Mouse (Mus musculus) activated CD4-positive, CD25-positive, alpha-beta regulatory T cell, adult 4 months (primary cell): ENCODE results near the gene Bin2. TPM values are rescaled to one million over a fixed set of nuclear protein-coding genes. Genes with fewer than 3 reads are reported as not detected.
A peak's percentile ranks its signal among the peaks of the same experiment; 100 is the strongest.
"Not testable (repeated sequence)": the region's sequence is repeated elsewhere in the genome, so short reads cannot be mapped to it uniquely, and the experiment has no call there.

Experiments used
- ATAC-seq: one replicate; pipeline ENCODE4 v1.8.0; 2017
- polyA plus RNA-seq, 2 experiments: library from polyadenylated mRNA; unstranded; fragments of 100-300 nt; shearing (Covaris generic); gene quantifications; one replicate each; pipeline ENCODE4 v1.2.1; 2017

Bin2 gene
- polyA plus RNA-seq, 2 experiments from 2014 or later = 348 to 423 TPM

- ATAC-seq = peak; percentile 68
These were observed 54.1 kb downstream of the Bin2 start, which contains the start of gene Dazap2 for GRCm38 (mm10) chr15:100614996-100615824. TSS of gene Dazap2 (plus strand) at chr15:100615349.

GRCm38 (mm10) chr15:100614218-100614995, 54.9 kb downstream of the Bin2 start:
- ATAC-seq = peak; percentile 13

- ATAC-seq = no peak
These were observed 55.8 kb downstream of the Bin2 start for GRCm38 (mm10) chr15:100613584-100613983.

GRCm38 (mm10) chr15:100612432-100612831, 56.9 kb downstream of the Bin2 start:
- ATAC-seq = no peak

GRCm38 (mm10) chr15:100611951-100612350, 57.4 kb downstream of the Bin2 start:
- no peak for ATAC-seq

GRCm38 (mm10) chr15:100606677-100607076, 62.7 kb downstream of the Bin2 start:
- ATAC-seq = not testable (repeated sequence)

- no peak for ATAC-seq
These were observed 67.7 kb downstream of the Bin2 start for GRCm38 (mm10) chr15:100601669-100602068.

GRCm38 (mm10) chr15:100600696-100601272, 68.6 kb downstream of the Bin2 start:
- no peak for ATAC-seq

GRCm38 (mm10) chr15:100600047-100600695, 69.2 kb downstream of the Bin2 start:
- ATAC-seq = peak; percentile 65

- no peak for ATAC-seq
These were observed 69.9 kb downstream of the Bin2 start, which contains the start of gene Pou6f1 for GRCm38 (mm10) chr15:100599276-100600046. TSS of gene Pou6f1 (minus strand) at chr15:100599984.

- ATAC-seq = peak; percentile 43
These were observed 70.5 kb downstream of the Bin2 start for GRCm38 (mm10) chr15:100598883-100599275.

- ATAC-seq = peak; percentile 48
These were observed 71.0 kb downstream of the Bin2 start for GRCm38 (mm10) chr15:100598287-100598882.

GRCm38 (mm10) chr15:100592817-100593216, 76.5 kb downstream of the Bin2 start:
- ATAC-seq = no peak

Other genes starting within 250 kb of the Bin2 start
- gene Gm5475, start 247.4 kb downstream of the Bin2 start, polyA plus RNA-seq = under 1 TPM in 1 of 2 experiments, not detected in 1; 0.33 TPM
- gene Slc11a2, start 244.5 kb downstream of the Bin2 start, polyA plus RNA-seq = 10 to 100 TPM; 22.8 TPM
- gene Letmd1, start 200.5 kb downstream of the Bin2 start, polyA plus RNA-seq = 10 to 100 TPM; 31.4 to 33.0 TPM
- 1 to 10 TPM; 1.2 to 1.8 TPM for gene Csrnp2, start 174.1 kb downstream of the Bin2 start, polyA plus RNA-seq
- 1 to 10 TPM; 4.1 to 4.3 TPM for gene Tfcp2, start 117.5 kb downstream of the Bin2 start, polyA plus RNA-seq
- 1 to 10 TPM; 7.5 to 9.1 TPM for gene Pou6f1, start 69.6 kb downstream of the Bin2 start, polyA plus RNA-seq
- gene Dazap2, start 54.2 kb downstream of the Bin2 start, polyA plus RNA-seq = 100 to 1,000 TPM; 741 to 756 TPM
- gene Smagp, start 32.6 kb downstream of the Bin2 start, polyA plus RNA-seq = not detected
- 10 to 100 TPM in 1 of 2 experiments, 1 to 10 TPM in 1; 6.7 to 10.3 TPM for gene Cela1, start 18.4 kb upstream of the Bin2 start, polyA plus RNA-seq
- 10 to 100 TPM; 52.5 to 78.9 TPM for gene Galnt6, start 59.8 kb upstream of the Bin2 start, polyA plus RNA-seq
- 10 to 100 TPM in 1 of 2 experiments, 1 to 10 TPM in 1; 8.6 to 10.2 TPM for gene Slc4a8, start 92.2 kb upstream of the Bin2 start, polyA plus RNA-seq
- gene Scn8a, start 200.3 kb upstream of the Bin2 start, polyA plus RNA-seq = 1 to 10 TPM in 1 of 2 experiments, under 1 TPM in 1; 0.52 to 2.2 TPM